Mouse (Mus musculus) adrenal gland, postnatal 10 days (tissue): ENCODE results near the gene Scn3b. TPM values are rescaled to one million over a fixed set of nuclear protein-coding genes. Genes with fewer than 3 reads are reported as not detected.
A peak's percentile ranks its signal among the peaks of the same experiment; 100 is the strongest.

Experiments
- DNase-seq: peaks from one replicate; pipeline ENCODE4 v3.0.0; 2021; ENCODE audit warnings: mixed read lengths
- total RNA-seq, 2 experiments: library from RNA; stranded (reverse); gene quantifications; 2 replicates each; pipeline ENCODE4 v1.2.3; 2021

Scn3b gene
- total RNA-seq, 2 experiments from 2014 or later: 5.6 to 11.8 TPM

DNA sequence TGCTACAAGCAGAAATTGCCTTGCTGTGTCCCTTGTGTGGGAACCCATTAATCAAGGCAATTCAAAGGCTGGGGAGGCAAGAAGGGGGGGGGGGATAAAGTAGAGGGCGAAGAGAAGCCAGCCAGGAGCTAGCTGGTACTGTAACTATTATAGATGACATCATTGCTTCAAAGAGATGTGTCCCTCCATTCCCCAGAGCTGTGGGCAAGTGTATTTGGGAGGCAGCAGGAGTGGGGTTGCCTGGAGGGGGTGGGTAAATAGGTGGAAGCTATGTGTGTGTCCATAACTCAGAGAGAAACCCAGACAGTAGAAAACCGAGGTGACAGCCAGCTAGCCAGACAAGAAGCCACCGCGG is 292 bp upstream of the Scn3b start:
- no peak for DNase-seq

- DNase-seq: no peak
Observed at GRCm38 (mm10) chr9:40269880-40270279, 863 bp downstream of the Scn3b start.

- DNase-seq: no peak
Observed at GRCm38 (mm10) chr9:40271075-40271474, 2.1 kb downstream of the Scn3b start.

- no peak for DNase-seq
Observed at GRCm38 (mm10) chr9:40272822-40273221, 3.8 kb downstream of the Scn3b start.

DNA sequence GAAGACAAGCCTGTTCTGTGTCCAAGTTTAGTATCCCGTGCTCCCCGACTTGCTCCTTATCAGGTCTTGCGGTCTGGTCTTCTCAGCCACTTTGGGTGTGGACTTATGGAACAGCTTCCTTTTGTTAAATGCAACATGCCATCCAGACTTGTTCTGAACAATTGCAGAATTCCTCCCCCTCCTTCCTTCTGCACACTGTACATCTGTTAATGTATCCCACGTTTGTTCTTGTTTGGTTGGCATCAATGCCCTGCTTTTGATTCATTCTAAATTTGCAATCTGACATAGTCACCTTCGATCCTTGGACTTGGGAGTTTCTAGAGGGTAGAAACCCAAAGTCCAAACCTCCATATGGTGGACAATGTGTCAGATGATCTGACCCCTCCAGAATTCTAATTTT is 6.9 kb downstream of the Scn3b start:
- DNase-seq: no peak

GRCm38 (mm10) chr9:40277671-40278070 is 8.7 kb downstream of the Scn3b start:
- DNase-seq: no peak

GRCm38 (mm10) chr9:40279438-40279837 is 10.4 kb downstream of the Scn3b start:
- DNase-seq: no peak

- DNase-seq: no peak
Observed at GRCm38 (mm10) chr9:40282968-40283367, 14.0 kb downstream of the Scn3b start.

- DNase-seq: no peak
Observed at GRCm38 (mm10) chr9:40292475-40292874, 23.5 kb downstream of the Scn3b start.

- DNase-seq: no peak
Observed at GRCm38 (mm10) chr9:40293286-40293685, 24.3 kb downstream of the Scn3b start.

GRCm38 (mm10) chr9:40293740-40294139 is 24.7 kb downstream of the Scn3b start:
- no peak for DNase-seq

GRCm38 (mm10) chr9:40294210-40294609 is 25.2 kb downstream of the Scn3b start:
- DNase-seq: no peak

DNA sequence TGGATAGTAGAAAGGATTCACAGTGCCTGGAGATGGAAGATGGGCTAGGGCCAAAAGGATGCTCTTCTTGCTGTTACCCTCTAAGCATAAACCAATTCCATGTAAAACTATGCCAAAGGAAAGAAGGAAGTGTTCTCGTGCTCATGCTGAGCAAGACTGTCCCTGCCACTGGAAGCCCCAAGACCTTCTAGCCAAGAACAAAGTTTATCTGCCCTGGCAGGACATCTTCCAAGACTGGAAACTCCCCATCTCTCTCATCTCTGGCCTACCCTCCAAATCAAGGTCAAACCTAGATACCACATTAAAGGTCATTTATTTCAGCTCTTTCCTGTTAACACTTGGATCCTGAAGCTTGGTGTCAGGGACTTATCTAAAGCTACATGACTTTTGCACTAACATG is 25.8 kb downstream of the Scn3b start:
- DNase-seq: no peak

DNA sequence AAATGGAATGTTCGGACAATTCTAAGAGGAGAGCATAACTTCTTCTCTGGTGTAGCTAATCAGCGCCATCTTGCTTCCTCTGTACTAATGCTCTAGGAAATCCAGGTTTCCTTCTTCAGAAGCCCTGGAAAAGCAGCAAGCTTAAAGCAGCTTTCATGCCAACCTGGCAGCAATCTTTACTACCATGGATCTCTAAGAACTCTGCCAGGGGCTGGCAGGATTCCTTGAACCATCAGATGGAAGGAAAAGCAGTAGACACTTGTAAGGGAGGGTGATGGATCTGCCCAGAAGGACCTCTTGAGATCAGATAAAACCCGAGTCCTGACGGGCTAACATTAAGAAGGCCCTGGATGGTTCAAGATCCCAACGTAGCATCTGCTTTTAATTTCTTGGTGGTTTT is 27.2 kb downstream of the Scn3b start:
- DNase-seq: peak; percentile 61

DNA sequence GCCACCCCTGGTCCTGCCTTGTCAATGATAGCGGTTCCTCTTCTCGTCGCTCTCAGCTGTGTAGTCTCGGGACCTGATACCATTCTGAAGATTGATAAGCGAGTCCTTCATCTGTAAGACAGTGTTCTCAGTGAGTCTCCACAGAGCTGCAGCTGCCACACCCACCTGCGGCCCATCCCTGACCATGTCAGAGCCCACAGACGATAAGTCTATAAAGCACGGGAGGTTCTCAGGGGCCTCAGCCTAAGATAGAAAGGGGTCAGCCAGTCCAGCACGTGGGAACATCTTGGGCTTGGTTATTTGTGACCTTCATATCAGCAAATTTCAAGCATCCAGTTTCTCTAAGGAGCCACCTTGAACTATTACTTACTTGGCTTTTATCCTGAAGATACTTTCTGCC is 29.0 kb downstream of the Scn3b start:
- no peak for DNase-seq

- no peak for DNase-seq
Observed at GRCm38 (mm10) chr9:40299323-40299722, 30.3 kb downstream of the Scn3b start.

- DNase-seq: no peak
Observed at GRCm38 (mm10) chr9:40300018-40300989, 31.3 kb downstream of the Scn3b start.

GRCm38 (mm10) chr9:40301475-40301874 is 32.5 kb downstream of the Scn3b start:
- no peak for DNase-seq

DNA sequence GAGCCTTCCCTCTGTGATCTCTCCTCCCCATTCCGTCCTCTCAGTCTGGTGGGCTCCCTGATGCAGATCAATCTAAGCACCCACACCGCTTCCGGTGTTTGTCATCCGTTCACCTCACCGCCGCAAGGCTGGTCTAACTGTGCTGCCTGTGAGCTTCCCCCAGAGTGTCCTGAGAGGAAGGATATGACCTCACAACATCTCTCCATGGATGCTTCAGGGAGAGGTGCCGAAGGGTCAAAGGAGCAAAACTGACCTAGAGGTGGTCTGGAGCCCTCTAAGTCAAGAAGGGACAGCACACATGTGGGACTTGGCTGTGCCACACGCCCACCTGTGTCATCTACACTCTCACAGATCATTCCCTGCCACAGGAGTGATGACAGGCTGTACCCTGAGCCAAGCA is 33.4 kb downstream of the Scn3b start:
- no peak for DNase-seq

- DNase-seq: no peak
Observed at GRCm38 (mm10) chr9:40304243-40304642, 35.2 kb downstream of the Scn3b start.

- no peak for DNase-seq
Observed at GRCm38 (mm10) chr9:40307311-40307710, 38.3 kb downstream of the Scn3b start.

DNA sequence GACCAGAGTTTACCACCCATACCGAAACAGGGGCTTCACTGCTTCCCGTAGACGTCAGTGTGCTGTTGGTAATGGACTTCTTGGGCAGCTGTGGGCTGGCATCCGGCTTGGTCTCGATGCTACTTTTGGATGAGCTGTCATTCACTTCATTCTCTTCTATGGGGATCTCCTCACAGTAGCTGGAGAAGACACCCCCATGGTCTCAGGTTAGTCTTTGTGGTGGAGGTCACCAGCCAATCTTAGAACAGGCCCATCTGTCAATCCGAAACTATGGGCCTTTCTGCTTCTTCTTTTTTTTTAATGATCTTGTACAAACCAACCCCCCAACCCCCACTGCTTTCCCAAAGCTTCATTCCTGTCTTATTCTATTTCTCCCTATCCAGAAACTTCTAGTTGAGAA is 40.9 kb downstream of the Scn3b start:
- DNase-seq: no peak

DNA sequence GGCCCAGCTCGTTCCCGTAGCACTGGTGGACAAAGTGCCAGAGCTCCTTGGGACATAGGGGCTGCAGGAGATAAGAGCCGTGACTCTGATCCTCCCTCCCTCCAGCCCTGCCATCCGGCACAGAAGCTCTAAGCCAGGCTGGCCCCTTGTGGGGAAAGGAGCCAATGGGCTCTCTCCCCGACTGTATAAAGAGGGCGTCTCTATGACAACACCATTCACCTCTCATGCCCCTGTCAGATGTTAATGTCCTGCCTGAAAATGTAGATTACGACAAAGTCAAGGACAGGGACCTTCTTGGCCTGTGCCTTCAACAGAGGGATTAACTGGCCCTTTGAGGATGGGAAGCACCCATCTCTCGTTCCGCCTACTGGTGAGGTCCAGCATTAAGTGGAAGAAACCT is 42.8 kb downstream of the Scn3b start:
- DNase-seq: no peak
